Mouse (Mus musculus): ENCODE measurements around the gene Nek6.
A peak's percentile ranks its signal among the peaks of the same experiment; 100 is the strongest.

Gene Nek6

DNA sequence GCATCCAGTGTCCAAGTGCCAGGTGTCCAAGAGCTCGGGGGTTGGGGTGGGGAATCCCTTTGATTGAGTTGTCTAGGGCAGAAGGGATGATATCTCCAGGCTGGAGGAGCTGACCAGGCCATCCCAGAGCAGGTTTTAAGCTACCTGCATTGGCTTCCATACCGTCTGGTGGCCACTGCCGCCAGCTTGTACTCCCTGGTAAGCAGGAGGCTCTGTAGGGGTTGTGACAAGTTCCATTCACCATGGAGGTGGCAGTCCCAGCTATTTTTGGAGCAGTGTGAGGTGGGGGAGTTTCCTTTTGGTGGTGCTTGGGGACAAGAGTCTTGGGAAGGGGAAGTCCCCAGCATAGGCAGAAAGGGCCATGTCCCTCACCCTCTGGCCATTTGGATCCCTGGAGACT, 29.7 kb downstream of the Nek6 start:
- no peak for DNase-seq

DNA sequence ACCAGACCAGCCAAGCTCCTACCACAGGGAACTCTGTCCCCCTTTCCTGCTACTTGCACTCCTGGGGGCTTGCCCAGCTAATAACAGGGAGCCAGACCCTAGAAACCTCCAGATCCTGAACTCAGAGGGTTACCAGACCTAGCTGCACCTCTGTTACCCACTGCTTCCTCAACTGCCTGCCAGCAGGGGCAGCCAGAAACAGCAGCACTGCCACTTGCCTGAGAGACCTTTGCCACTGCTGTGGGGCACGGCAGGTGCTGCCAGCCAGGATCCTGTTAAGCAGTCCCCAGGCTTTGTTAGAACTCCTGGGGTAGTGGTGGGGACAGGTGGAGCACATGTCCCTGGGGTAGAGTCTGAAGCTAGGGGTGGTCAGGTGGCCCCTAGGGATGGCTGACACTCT, 30.1 kb downstream of the Nek6 start:
- DNase-seq: no peak

- DNase-seq: no peak
Measured at GRCm38 (mm10) chr2:38542366-38542765, 30.9 kb downstream of the Nek6 start.

- no peak for DNase-seq
Measured at GRCm38 (mm10) chr2:38543158-38543557, 31.7 kb downstream of the Nek6 start.

GRCm38 (mm10) chr2:38544341-38544740, 32.9 kb downstream of the Nek6 start:
- DNase-seq: no peak

- no peak for DNase-seq
Measured at GRCm38 (mm10) chr2:38544982-38545381, 33.5 kb downstream of the Nek6 start.

- DNase-seq: no peak
Measured at GRCm38 (mm10) chr2:38545706-38546105, 34.3 kb downstream of the Nek6 start.

GRCm38 (mm10) chr2:38546222-38546621, 34.8 kb downstream of the Nek6 start:
- peak; percentile 81 for DNase-seq

GRCm38 (mm10) chr2:38546748-38547147, 35.3 kb downstream of the Nek6 start:
- no peak for DNase-seq

GRCm38 (mm10) chr2:38547793-38548517, 36.5 kb downstream of the Nek6 start:
- DNase-seq: no peak

GRCm38 (mm10) chr2:38552004-38552443, 40.6 kb downstream of the Nek6 start:
- no peak for DNase-seq

- DNase-seq: no peak
Measured at GRCm38 (mm10) chr2:38554226-38554995, 43.0 kb downstream of the Nek6 start.

GRCm38 (mm10) chr2:38555659-38556058, 44.2 kb downstream of the Nek6 start:
- DNase-seq: no peak

- no peak for DNase-seq
Measured at GRCm38 (mm10) chr2:38556721-38557120, 45.3 kb downstream of the Nek6 start.

GRCm38 (mm10) chr2:38560296-38561227, 49.1 kb downstream of the Nek6 start:
- no peak for DNase-seq

DNA sequence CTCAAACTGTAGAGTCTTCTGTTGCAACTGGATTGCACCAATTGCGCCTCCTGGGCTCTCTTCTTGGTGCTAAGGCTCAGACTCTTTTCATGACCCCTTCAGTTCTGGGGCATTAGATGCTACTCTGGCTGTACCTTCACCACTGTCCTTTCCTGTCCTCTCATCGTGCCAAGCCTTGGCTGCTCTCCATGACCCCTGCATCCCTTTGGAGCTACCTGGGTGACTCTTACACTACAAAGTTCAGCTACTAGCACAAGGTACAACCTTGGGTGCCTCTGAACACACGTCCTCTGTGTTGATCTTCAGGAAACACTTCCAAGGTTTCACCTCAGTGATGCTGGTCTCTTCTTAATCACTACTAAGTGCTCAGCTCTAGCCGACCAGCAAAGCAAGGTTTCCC, 51.2 kb downstream of the Nek6 start:
- DNase-seq: peak; percentile 22

DNA sequence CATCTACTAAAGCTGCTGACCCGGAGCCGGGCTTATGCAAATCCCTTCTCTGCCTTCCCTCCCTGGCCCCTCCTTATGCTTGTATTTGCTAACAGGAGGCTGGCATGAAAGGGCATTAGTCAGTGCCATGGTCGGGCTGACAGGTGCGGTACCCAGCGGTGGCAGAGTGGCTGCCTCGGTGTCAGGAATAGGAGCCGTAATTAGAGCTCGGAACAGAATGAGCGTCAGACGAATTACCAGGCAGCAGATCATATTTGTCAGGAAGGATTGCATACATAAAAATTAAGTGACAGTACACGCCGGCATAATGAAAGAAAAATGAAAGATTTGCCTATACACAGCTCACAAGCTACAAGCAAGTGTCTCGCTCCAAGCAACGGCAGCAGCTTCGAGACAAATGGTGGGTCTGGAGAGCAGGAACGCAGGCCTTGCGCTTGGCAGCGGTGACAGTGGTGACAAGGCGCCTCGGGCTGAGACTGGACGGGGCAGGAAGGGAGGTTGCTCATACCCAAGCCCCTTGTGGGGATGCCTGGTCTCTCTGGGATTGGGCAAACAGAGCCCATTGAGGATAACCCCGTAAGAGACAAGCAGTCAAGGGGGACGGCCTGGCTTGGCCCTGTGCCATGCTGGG, 60.6 kb downstream of the Nek6 start:
- DNase-seq: no peak

- DNase-seq: no peak
Measured at GRCm38 (mm10) chr2:38574697-38575096, 63.3 kb downstream of the Nek6 start.

DNA sequence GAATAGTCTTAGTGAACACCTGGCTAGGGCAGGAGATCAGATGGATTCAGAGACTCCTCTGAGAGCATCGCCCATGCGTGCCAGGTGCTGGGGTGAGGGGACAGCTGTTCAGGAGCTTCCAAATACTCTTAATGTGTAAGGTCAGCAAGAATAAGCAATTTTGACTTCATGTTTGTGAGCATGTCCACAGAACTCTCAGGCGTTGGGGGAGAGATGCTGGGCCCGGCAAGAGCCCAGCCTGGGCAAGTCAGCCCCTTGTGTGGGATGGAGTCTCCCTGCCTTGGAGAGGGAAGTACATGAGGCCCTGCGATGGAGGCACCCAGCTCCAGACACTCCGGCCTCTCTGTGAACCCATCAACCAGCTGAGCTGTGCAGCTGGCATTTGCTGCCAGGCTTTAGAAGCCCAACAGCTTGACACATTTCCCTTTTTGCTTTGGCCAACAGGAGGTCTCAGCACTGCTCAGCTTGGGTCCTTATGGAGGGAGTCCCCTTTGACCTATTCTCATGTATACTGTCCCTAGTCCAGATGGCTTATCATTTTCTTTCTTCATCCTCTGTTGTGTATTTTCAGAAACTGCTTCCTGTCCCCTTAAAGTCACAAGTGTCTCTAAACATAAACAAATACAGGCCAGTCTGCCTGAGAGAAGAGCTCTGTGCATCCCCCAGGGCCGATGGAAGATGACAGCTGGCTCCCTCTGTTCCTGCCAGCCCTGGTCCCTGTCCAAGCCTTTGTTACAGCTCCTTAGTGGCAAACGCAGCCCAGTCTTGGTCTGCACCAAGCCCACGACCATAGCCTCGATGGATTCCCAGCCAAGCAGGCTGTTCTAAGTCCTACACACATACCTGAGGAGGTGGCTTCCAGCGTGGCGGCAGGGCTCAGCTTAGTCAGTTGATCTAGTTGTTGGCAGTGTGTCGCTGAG, 67.4 kb downstream of the Nek6 start:
- DNase-seq: no peak

DNA sequence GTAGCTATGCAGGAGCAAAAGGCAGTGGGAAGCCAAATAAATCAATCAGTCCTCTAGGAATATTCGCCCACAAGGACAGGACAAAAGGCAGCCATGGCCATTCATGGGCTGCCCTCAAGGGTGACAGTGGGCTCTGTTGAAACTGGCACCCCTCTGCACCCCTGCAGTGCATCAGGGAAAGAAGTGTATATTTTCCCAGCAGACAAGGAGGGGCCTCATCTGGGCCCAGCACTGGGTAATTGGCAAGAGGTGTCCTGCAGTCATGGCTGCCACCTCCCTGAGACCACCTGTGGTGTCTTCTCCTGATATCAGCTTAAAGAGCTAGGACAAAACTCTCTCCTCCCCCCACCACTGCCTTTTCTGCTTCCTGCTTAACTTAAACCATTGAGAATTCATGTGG, 68.1 kb downstream of the Nek6 start:
- DNase-seq: no peak

- no peak for DNase-seq
Measured at GRCm38 (mm10) chr2:38583982-38584381, 72.5 kb downstream of the Nek6 start.

Measured in kidney, adult 9 months (tissue).